Mouse (Mus musculus) olfactory bulb, adult 2 months (tissue): Measurements from ENCODE around the gene Cspg4. TPM values are rescaled to one million over a fixed set of nuclear protein-coding genes. Genes with fewer than 3 reads are reported as not detected.
A peak's percentile ranks its signal among the peaks of the same experiment; 100 is the strongest.

Source experiments
- H3K27ac ChIP-seq: fragments of 200-500 bp; 2 replicates; pipeline ENCODE4 v1.5.1; 2012; ENCODE audit warnings: low read depth, low read length; ENCODE audit not compliant: insufficient read depth
- H3K4me1 ChIP-seq: fragments of 200-500 bp; 2 replicates; pipeline ENCODE4 v1.6.1; 2012; ENCODE audit warnings: low read length; ENCODE audit not compliant: control insufficient read depth, insufficient read depth
- H3K4me3 ChIP-seq: fragments of 200-500 bp; 2 replicates; pipeline ENCODE4 v1.5.1; 2012; ENCODE audit warnings: mild to moderate bottlenecking, low read depth, low read length, moderate library complexity; ENCODE audit not compliant: insufficient read depth
- CTCF ChIP-seq: fragments of 200-500 bp; IDR thresholded peaks from 2 replicates; pipeline ENCODE4 v1.5.1; 2012; ENCODE audit warnings: low read depth, mild to moderate bottlenecking, low read length, moderate library complexity; ENCODE audit not compliant: insufficient read depth
- POLR2A ChIP-seq: fragments of 200-500 bp; IDR thresholded peaks from 2 replicates; pipeline ENCODE4 v1.6.1; 2012; ENCODE audit warnings: mild to moderate bottlenecking, low read depth, low read length, moderate library complexity; ENCODE audit not compliant: insufficient read depth
- WGBS: fragments of 180-500 bp; shearing (Covaris S2); methylation state at CpG from one replicate; pipeline ENCODE4 v1.1.7; 2018; 5-methylcytosine and 5-hydroxymethylcytosine counted together
- polyA plus RNA-seq: library from polyadenylated mRNA; stranded (reverse); fragments of >200 nt; gene quantifications from 2 replicates; pipeline ENCODE4 v1.2.4, GENCODE M21; 2012; ENCODE audit warnings: low replicate concordance; ENCODE audit not compliant: missing spikeins, insufficient read depth, insufficient read length

The Cspg4 gene
- polyA plus RNA-seq, 1 experiment, result not detected

- H3K27ac ChIP-seq, result no peak overlapping the region
- no peak for TF ChIP-seq POLR2A
- no peak for TF ChIP-seq CTCF
Observed at GRCm38 (mm10) chr9:56841864-56842263, 23.0 kb upstream of the Cspg4 start.

GRCm38 (mm10) chr9:56842303-56842719, 22.5 kb upstream of the Cspg4 start:
- WGBS, result 40% methylated on average over 3 of the region's 3 CpGs
- TF ChIP-seq POLR2A, result no peak
- TF ChIP-seq CTCF, result no peak
- Histone ChIP-seq H3K27ac (no peak overlapping the region), H3K4me1 (peaks cover 4% of the 10 kb centered on the region; the same call in 1 of the 2 replicates), H3K4me3 (no peak overlapping the region)

More at GRCm38 (mm10) chr9:56841864-56842263, 23.0 kb upstream of the Cspg4 start:
- Histone ChIP-seq H3K4me3 (no peak overlapping the region), H3K4me1 (peaks cover 4% of the 10 kb centered on the region; the same call in 1 of the 2 replicates)

GRCm38 (mm10) chr9:56843679-56844188, 21.1 kb upstream of the Cspg4 start:
- Histone ChIP-seq H3K4me1 (peaks cover 4% of the 10 kb centered on the region; the same call in 1 of the 2 replicates), H3K27ac (no peak overlapping the region), H3K4me3 (no peak overlapping the region)
- WGBS, result 31% methylated on average over 7 of the region's 7 CpGs
- peak; percentile 49 for TF ChIP-seq CTCF
- TF ChIP-seq POLR2A, result no peak

GRCm38 (mm10) chr9:56844644-56845043, 20.2 kb upstream of the Cspg4 start:
- Histone ChIP-seq H3K27ac (no peak overlapping the region), H3K4me3 (no peak overlapping the region), H3K4me1 (peaks cover 4% of the 10 kb centered on the region; the same call in 1 of the 2 replicates)
- TF ChIP-seq CTCF (no peak), POLR2A (no peak)
- 30% methylated on average over 8 of the region's 8 CpGs for WGBS

- no peak overlapping the region for H3K27ac ChIP-seq
- H3K4me1 ChIP-seq, result peaks cover 9% of the 10 kb centered on the region; the same call in 1 of the 2 replicates
- WGBS, result 20% methylated on average over 3 of the region's 3 CpGs
- no peak overlapping the region for H3K4me3 ChIP-seq
- TF ChIP-seq CTCF (peak; percentile 43; the same call in 1 of the 2 replicates), POLR2A (no peak)
Observed at GRCm38 (mm10) chr9:56847523-56847922, 17.3 kb upstream of the Cspg4 start.

GRCm38 (mm10) chr9:56850128-56850904, 14.5 kb upstream of the Cspg4 start:
- 79% methylated on average over 14 of the region's 14 CpGs for WGBS

GRCm38 (mm10) chr9:56850905-56851252, 14.0 kb upstream of the Cspg4 start:
- Histone ChIP-seq H3K27ac (no peak overlapping the region), H3K4me1 (peaks cover 6% of the 10 kb centered on the region; the same call in 1 of the 2 replicates), H3K4me3 (no peak overlapping the region)
- WGBS, result 96% methylated on average over 4 of the region's 4 CpGs
- TF ChIP-seq POLR2A (no peak), CTCF (no peak)

More at GRCm38 (mm10) chr9:56850128-56850904, 14.5 kb upstream of the Cspg4 start:
- TF ChIP-seq POLR2A, result no peak
- no peak for TF ChIP-seq CTCF
- Histone ChIP-seq H3K4me3 (no peak overlapping the region), H3K27ac (no peak overlapping the region), H3K4me1 (peaks cover 6% of the 10 kb centered on the region; the same call in 1 of the 2 replicates)

GRCm38 (mm10) chr9:56851778-56852177, 13.1 kb upstream of the Cspg4 start:
- H3K27ac ChIP-seq, result no peak overlapping the region
- peaks cover 6% of the 10 kb centered on the region; the same call in 1 of the 2 replicates for H3K4me1 ChIP-seq
- TF ChIP-seq POLR2A, result no peak
- no peak for TF ChIP-seq CTCF
- no peak overlapping the region for H3K4me3 ChIP-seq
- WGBS, result 50% methylated on average over 11 of the region's 11 CpGs

- H3K27ac ChIP-seq, result no peak overlapping the region
- no peak overlapping the region for H3K4me3 ChIP-seq
- no peak for TF ChIP-seq POLR2A
- TF ChIP-seq CTCF, result no peak
- WGBS, result 83% methylated on average over 3 of the region's 3 CpGs
- no peaks in the 10 kb centered on the region for H3K4me1 ChIP-seq
Observed at GRCm38 (mm10) chr9:56857463-56857862, 7.4 kb upstream of the Cspg4 start.
